In the genomic region with DNA sequence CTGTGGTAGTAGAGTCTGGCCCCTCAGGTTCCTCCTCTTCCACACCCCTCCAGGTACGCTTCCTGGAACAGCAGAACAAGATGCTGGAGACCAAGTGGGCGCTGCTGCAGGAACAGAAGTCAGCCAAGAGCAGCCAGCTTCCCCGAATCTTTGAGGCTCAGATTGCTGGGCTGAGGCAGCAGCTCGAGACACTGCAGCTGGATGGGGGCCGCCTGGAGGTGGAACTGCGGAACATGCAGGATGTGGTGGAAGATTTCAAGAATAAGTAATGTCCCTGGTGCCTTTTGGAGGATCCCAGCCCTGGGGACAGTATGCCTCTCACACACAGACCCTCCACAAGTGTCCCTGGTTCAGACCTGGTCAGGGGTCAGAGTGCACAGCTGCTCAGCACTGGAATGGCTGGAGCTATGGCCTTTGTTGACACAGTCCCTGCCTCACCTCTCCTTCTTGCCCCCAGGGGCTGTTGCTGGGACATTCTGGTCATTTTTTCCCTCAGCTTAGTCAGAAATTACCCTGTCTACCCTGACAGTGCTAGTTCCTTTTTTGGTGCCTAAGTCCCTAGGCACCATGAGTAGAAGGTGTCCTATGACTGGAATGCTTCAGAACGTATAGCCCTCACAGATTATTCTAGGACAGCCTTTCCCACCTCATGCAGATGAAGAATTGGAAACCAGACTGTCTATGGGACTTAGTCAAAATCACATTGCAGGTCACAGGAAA, we compare ENCODE assay signal across 16 mouse cellular contexts. TPM values are rescaled to one million over a fixed set of nuclear protein-coding genes. Genes with fewer than 3 reads are reported as not detected.
DNase-seq lines count a peak whose midpoint lies in the region; ATAC-seq and TF ChIP-seq lines count a peak whose summit lies in the region.
"Had no signal": no experiment of that assay in that cellular context is flagged by ENCODE, and none has a peak within 500 bp of the region (broad histone marks: within the 10 kb centered on the region; RNA-seq: fewer than 3 reads in every experiment).

No protein-coding gene starts in this region.

- dilution Hi-C loops in CH12.LX (cut with MboI; ENCODE audit: extremely low pct_ligation_motif_present, extremely low pct_unique_long_range_greater_than_20kb, low sequenced_read_pairs) = no loop called here

- H3K4me2 ChIP-seq in liver, embryonic 12.5 days = no peak overlapping the region
- H3K4me2 ChIP-seq in CH12.LX (ENCODE audit: insufficient read depth, low read depth, poor library complexity, severe bottlenecking) = peak overlapping the region; percentile 37

- H3K4me3 ChIP-seq in liver, embryonic 12.5 days = no peak overlapping the region
- no peak overlapping the region for H3K4me3 ChIP-seq in CH12.LX (replicated peaks in 1 of 3; ENCODE audit: low read depth in 2 of 3, low read length in 2 of 3, poor library complexity in 1 of 3)
- H3K4me3 ChIP-seq: erythroblast, embryonic 14.5 days had no signal

- no peaks in the 10 kb centered on the region for H3K79me2 ChIP-seq in CH12.LX (replicated peaks; ENCODE audit: control insufficient read depth, extremely low read depth, insufficient read depth, poor library complexity, severe bottlenecking)

- TF ChIP-seq RAD21 in CH12.LX (IDR thresholded peaks at IDR 0.05; ENCODE audit: low read depth, low read length) = no peak; the same call in none of the 2 replicates

- H3K9me3 ChIP-seq in liver, embryonic 12.5 days (replicated peaks) = no peaks in the 10 kb centered on the region
- H3K9me3 ChIP-seq in CH12.LX (replicated peaks; ENCODE audit: low read length) = no peaks in the 10 kb centered on the region

- no peak overlapping the region for H3K27ac ChIP-seq in liver, embryonic 12.5 days
- no peak overlapping the region for H3K27ac ChIP-seq in CH12.LX (ENCODE audit: insufficient read depth, low read depth)
- H3K27ac ChIP-seq: macrophage had no signal

- no peak overlapping the region for H3K9ac ChIP-seq in liver, embryonic 12.5 days
- H3K9ac ChIP-seq in CH12.LX (ENCODE audit: insufficient read depth, low read depth) = no peak overlapping the region

- TF ChIP-seq EP300 in CH12.LX (IDR thresholded peaks at IDR 0.05; ENCODE audit: low read length) = peak; percentile 96

- 0 out of 2 replicates have a peak, but pooled peaks cover 13% of the 10 kb centered on the region for H3K4me1 ChIP-seq in liver, embryonic 12.5 days
- H3K4me1 ChIP-seq in CH12.LX (ENCODE audit: control insufficient read depth in 1 of 2, insufficient read depth in 2 of 2) = peaks cover 32 to 59% of the 10 kb centered on the region in 2 experiments

- peak in 1 of 2 experiments; percentile 31; a peak in 1 of 4 replicates for TF ChIP-seq CTCF in CH12.LX (conservative IDR thresholded peaks at IDR 0.05 in 1 of 2, IDR thresholded peaks at IDR 0.05 in 1 of 2; ENCODE audit: low read depth in 2 of 2, low read length in 2 of 2)

- in situ Hi-C loops in CH12.LX (cut with MboI; ENCODE audit: low pct_ligation_motif_present, low pct_unique_long_range_greater_than_20kb, low sequenced_read_pairs) = no loop called here

- DNase-seq in liver (no peak), CH12.LX (ENCODE audit: extremely low read depth) (peak; percentile 82)
- peak; percentile 30 for DNase-seq in embryo, embryonic 10.5 days (ENCODE audit: low spot score)
- DNase-seq in kidney, postnatal 10 days = peak; percentile 62
- no peak for DNase-seq in adrenal gland, postnatal 10 days
- DNase-seq in thymus, postnatal 36 days = no peak
- DNase-seq: cerebellum, postnatal 10 days had no signal

- 25% methylated on average over 7 of the region's 7 CpGs for WGBS in liver, embryonic 12.5 days (ENCODE audit: insufficient replicate concordance)

- 0 out of 2 replicates have a peak, but pooled peaks have one; percentile 33 for ATAC-seq in liver, embryonic 12.5 days
- no peak for ATAC-seq in inflammation-experienced regulatory T-cells, adult 6 months
- ATAC-seq: activated CD4-positive, CD25-positive, alpha-beta regulatory T cell, adult 4 months had no signal

- no peaks in the 10 kb centered on the region for H3K36me3 ChIP-seq in liver, embryonic 12.5 days
- no peaks in the 10 kb centered on the region for H3K36me3 ChIP-seq in CH12.LX (replicated peaks in 1 of 2; ENCODE audit: control insufficient read depth in 1 of 2, insufficient read depth in 1 of 2, low read length in 1 of 2)
- H3K36me3 ChIP-seq: G1E had no signal

- peaks cover 34% of the 10 kb centered on the region for H3K27me3 ChIP-seq in liver, embryonic 12.5 days (replicated peaks)
- peaks cover 6% of the 10 kb centered on the region for H3K27me3 ChIP-seq in CH12.LX (replicated peaks)

- no peak for TF ChIP-seq POLR2A in CH12.LX (IDR thresholded peaks at IDR 0.05; ENCODE audit: low read depth, low read length)

TF ChIP-seq in CH12.LX, 34 proteins besides CTCF, POLR2A, EP300 and RAD21 (continues in another document):
- TF ChIP-seq MYC (IDR thresholded peaks at IDR 0.05; ENCODE audit: low read depth, low read length) (no peak), TCF12 (IDR thresholded peaks at IDR 0.05; ENCODE audit: low read depth, low read length) (peak; percentile 49; the same call in 1 of the 2 replicates), JUND (conservative IDR thresholded peaks at IDR 0.05; ENCODE audit: low read depth, low read length) (peak; percentile 76), PAX5 (IDR thresholded peaks at IDR 0.05; ENCODE audit: low read length) (no peak), BHLHE40 (IDR thresholded peaks at IDR 0.05; ENCODE audit: low read depth, low read length) (peak; percentile 54), ZNF384 (IDR thresholded peaks at IDR 0.05; ENCODE audit: low read depth, low read length) (no peak), ZC3H11A (IDR thresholded peaks at IDR 0.05; ENCODE audit: low read depth, low read length) (no peak), MEF2A (IDR thresholded peaks at IDR 0.05; ENCODE audit: borderline replicate concordance, low read depth, low read length) (peak; percentile 88), USF2 (conservative IDR thresholded peaks at IDR 0.05; ENCODE audit: low read depth, low read length) (no peak), NRF1 (IDR thresholded peaks at IDR 0.05; ENCODE audit: low read depth, low read length) (no peak), MXI1 (IDR thresholded peaks at IDR 0.05; ENCODE audit: low read depth, low read length) (0 out of 2 replicates have a peak, but pooled peaks have one; percentile 19), ZMIZ1 (IDR thresholded peaks at IDR 0.05; ENCODE audit: low read depth, low read length) (no peak), CHD2 (IDR thresholded peaks at IDR 0.05; ENCODE audit: low read length) (peak; percentile 44; the same call in 1 of the 2 replicates), ELF1 (IDR thresholded peaks at IDR 0.05; ENCODE audit: low read depth, low read length) (no peak), IRF4 (IDR thresholded peaks at IDR 0.05; ENCODE audit: low read depth, low read length) (peak; percentile 84), MAX (IDR thresholded peaks at IDR 0.05; ENCODE audit: low read length) (no peak), JUN (IDR thresholded peaks at IDR 0.05; ENCODE audit: insufficient read depth, low read depth, low read length) (peak; percentile 82), CHD1 (IDR thresholded peaks at IDR 0.05; ENCODE audit: low read depth, low read length) (no peak), SIN3A (IDR thresholded peaks at IDR 0.05; ENCODE audit: low read length) (peak; percentile 48; the same call in 1 of the 2 replicates), USF1 (IDR thresholded peaks at IDR 0.05; ENCODE audit: low read depth, low read length) (no peak), MAFK (IDR thresholded peaks at IDR 0.05; ENCODE audit: insufficient replicate concordance, low read length) (peak; percentile 50; the same call in 1 of the 2 replicates), NELFE (IDR thresholded peaks at IDR 0.05; ENCODE audit: low read depth, low read length) (no peak), ZKSCAN1 (IDR thresholded peaks at IDR 0.05; ENCODE audit: borderline replicate concordance, low read depth, low read length) (no peak)

RNA-seq across cellular contexts. Expression of a gene that starts 3.2 kb away (rescaled TPM):
- 6.0 and 6.1 TPM in 2 replicates for polyA plus RNA-seq in liver, embryonic 12.5 days (2016; fragmentation: Nextera tagmentation; extraction: Ambion mirVana)
- total RNA-seq in CH12.LX (2012; rRNA removed) (0.55 TPM in 2 replicates), CH12.LX (2014; rRNA removed) (0.46 and 0.81 TPM in 2 replicates)
- 2.5 and 4.1 TPM in 2 replicates for polyA plus RNA-seq in CH12.LX (2012; ENCODE audit: insufficient read length, low read depth)
- polyA plus RNA-seq in inflammation-experienced regulatory T-cells, adult 6 months (2017; shearing (Covaris generic)) = under 1 TPM in 1 of 3 experiments, not detected in 2; 0.09 TPM
- total RNA-seq in adrenal gland, postnatal 10 days (2021) = 1 to 10 TPM; 3.5 to 4.2 TPM
- polyA plus RNA-seq: activated CD4-positive, CD25-positive, alpha-beta regulatory T cell, adult 4 months; erythroblast, embryonic 14.5 days; macrophage had no signal

RNA-seq across cellular contexts. Expression of a gene that starts 24.5 kb away (rescaled TPM):
- polyA plus RNA-seq in liver, embryonic 12.5 days (2016; fragmentation: Nextera tagmentation; extraction: Ambion mirVana) = not detected in 2 replicates
- 0.08 TPM in 1 of 2 replicates, not detected in the other for total RNA-seq in CH12.LX (2012; rRNA removed)
- not detected in 2 replicates for total RNA-seq in CH12.LX (2014; rRNA removed)
- 0.11 and 0.16 TPM in 2 replicates for polyA plus RNA-seq in CH12.LX (2012; ENCODE audit: insufficient read length, low read depth)
- polyA plus RNA-seq in inflammation-experienced regulatory T-cells, adult 6 months (2017; shearing (Covaris generic)) = 1 to 10 TPM in 1 of 3 experiments, under 1 TPM in 2; 0.36 to 1.6 (median 0.87) TPM
- not detected for total RNA-seq in adrenal gland, postnatal 10 days (2021)
- total RNA-seq: G1E had no signal
- polyA plus RNA-seq: erythroblast, embryonic 14.5 days; G1E; heart, postnatal 0 days; macrophage; spleen, adult 2 months had no signal

RNA-seq across cellular contexts. Expression of a gene that starts 33.5 kb away (rescaled TPM):
- not detected in 2 replicates for polyA plus RNA-seq in liver, embryonic 12.5 days (2016; fragmentation: Nextera tagmentation; extraction: Ambion mirVana)
- total RNA-seq in CH12.LX (2012; rRNA removed) (not detected in 2 replicates), CH12.LX (2014; rRNA removed) (not detected in 2 replicates)
- polyA plus RNA-seq in CH12.LX (2012; ENCODE audit: insufficient read length, low read depth) = not detected in 2 replicates
- not detected for polyA plus RNA-seq in inflammation-experienced regulatory T-cells, adult 6 months (2017; shearing (Covaris generic))
- not detected for total RNA-seq in adrenal gland, postnatal 10 days (2021)
- total RNA-seq: G1E; left cerebral cortex, postnatal 36 days had no signal
- polyA plus RNA-seq: activated CD4-positive, CD25-positive, alpha-beta regulatory T cell, adult 4 months; erythroblast, embryonic 14.5 days; G1E; heart, postnatal 0 days; macrophage; spleen, adult 2 months had no signal

RNA-seq across cellular contexts. Expression of a gene that starts 44.1 kb away (rescaled TPM):
- polyA plus RNA-seq in liver, embryonic 12.5 days (2016; fragmentation: Nextera tagmentation; extraction: Ambion mirVana) = 0.11 and 0.16 TPM in 2 replicates
- total RNA-seq in CH12.LX (2012; rRNA removed) (not detected in 2 replicates), CH12.LX (2014; rRNA removed) (not detected in 2 replicates)
- polyA plus RNA-seq in CH12.LX (2012; ENCODE audit: insufficient read length, low read depth) = 0.20 TPM in 1 of 2 replicates, not detected in the other
- polyA plus RNA-seq in inflammation-experienced regulatory T-cells, adult 6 months (2017; shearing (Covaris generic)) = under 1 TPM in 1 of 3 experiments, not detected in 2; 0.16 TPM
- under 1 TPM; 0.75 to 0.76 TPM for total RNA-seq in adrenal gland, postnatal 10 days (2021)
- polyA plus RNA-seq: activated CD4-positive, CD25-positive, alpha-beta regulatory T cell, adult 4 months; erythroblast, embryonic 14.5 days; G1E had no signal

RNA-seq across cellular contexts. Expression of a gene that starts 49.5 kb away (rescaled TPM):
- polyA plus RNA-seq in liver, embryonic 12.5 days (2016; fragmentation: Nextera tagmentation; extraction: Ambion mirVana) = not detected in 2 replicates
- total RNA-seq in CH12.LX (2012; rRNA removed) (not detected in 2 replicates), CH12.LX (2014; rRNA removed) (not detected in 2 replicates)
- polyA plus RNA-seq in CH12.LX (2012; ENCODE audit: insufficient read length, low read depth) = not detected in 2 replicates
- not detected for polyA plus RNA-seq in inflammation-experienced regulatory T-cells, adult 6 months (2017; shearing (Covaris generic))
- total RNA-seq in adrenal gland, postnatal 10 days (2021) = not detected
- total RNA-seq: G1E; left cerebral cortex, postnatal 36 days had no signal
- polyA plus RNA-seq: activated CD4-positive, CD25-positive, alpha-beta regulatory T cell, adult 4 months; erythroblast, embryonic 14.5 days; G1E; heart, postnatal 0 days; macrophage; spleen, adult 2 months had no signal

Comparison
In these comparisons a context has a peak if more than half of its experiments do, and no peak if none do; other contexts are left out.
1. DNase-seq: peak in CH12.LX (single experiment), embryo, embryonic 10.5 days (single experiment) and kidney, postnatal 10 days (single experiment); none in liver (single experiment), adrenal gland, postnatal 10 days (single experiment) and thymus, postnatal 36 days (0 of 2).